8 mouse cellular contexts compared by ENCODE assay signal in genomic region chr4:77558404-77559202, GRCm38 (mm10).
DNase-seq lines count a peak whose midpoint lies in the region; ATAC-seq and TF ChIP-seq lines count a peak whose summit lies in the region.

No protein-coding gene starts in this region.

- no peaks in the 10 kb centered on the region for H3K27me3 ChIP-seq in intestine, postnatal 0 days (replicated peaks; ENCODE audit: control insufficient read depth, insufficient read depth, low read length)
- no peaks in the 10 kb centered on the region for H3K27me3 ChIP-seq in intestine, embryonic 16.5 days (replicated peaks; ENCODE audit: control insufficient read depth, insufficient read depth, low read length)
- no peaks in the 10 kb centered on the region for H3K27me3 ChIP-seq in MEL (ENCODE audit: control insufficient read depth in 1 of 2, insufficient read depth in 2 of 2, low read length in 2 of 2)
- H3K27me3 ChIP-seq in neural tube, embryonic 11.5 days (ENCODE audit: control insufficient read depth, insufficient read depth, low read length) = no peaks in the 10 kb centered on the region

- H3K9ac ChIP-seq in intestine, postnatal 0 days (ENCODE audit: low read depth, low read length) = no peak overlapping the region
- H3K9ac ChIP-seq in intestine, embryonic 16.5 days (ENCODE audit: low read depth, low read length) = no peak overlapping the region
- H3K9ac ChIP-seq in MEL (ENCODE audit: control insufficient read depth, low read depth, low read length, poor library complexity, severe bottlenecking) = no peak overlapping the region
- H3K9ac ChIP-seq in neural tube, embryonic 11.5 days (ENCODE audit: low read length) = no peak overlapping the region

- TF ChIP-seq RAD21 in MEL (IDR thresholded peaks at IDR 0.05; ENCODE audit: low read depth, low read length) = peak; percentile 73

- no peak overlapping the region for H3K4me3 ChIP-seq in intestine, postnatal 0 days (ENCODE audit: low read depth, low read length)
- H3K4me3 ChIP-seq in intestine, embryonic 16.5 days (ENCODE audit: low read length) = no peak overlapping the region
- H3K4me3 ChIP-seq in MEL (ENCODE audit: control insufficient read depth in 1 of 2, insufficient read depth in 1 of 2, low read depth in 2 of 2, low read length in 2 of 2) = no peak overlapping the region
- no peak overlapping the region for H3K4me3 ChIP-seq in neural tube, embryonic 11.5 days (ENCODE audit: low read depth, low read length)

- TF ChIP-seq POLR2A in MEL (IDR thresholded peaks at IDR 0.05; ENCODE audit: control insufficient read depth in 1 of 2, insufficient read depth in 1 of 2, low read depth in 1 of 2, low read length in 2 of 2, poor library complexity in 1 of 2) = no peak

- TF ChIP-seq CTCF in intestine, postnatal 0 days (IDR thresholded peaks at IDR 0.05; ENCODE audit: low read depth) = peak; percentile 89
- peak; percentile 60 to 78 (median 71) for TF ChIP-seq CTCF in MEL (IDR thresholded peaks at IDR 0.05 in 2 of 3, conservative IDR thresholded peaks at IDR 0.05 in 1 of 3; ENCODE audit: control insufficient read depth in 1 of 3, insufficient read depth in 1 of 3, low read depth in 2 of 3, low read length in 3 of 3, poor library complexity in 1 of 3, severe bottlenecking in 1 of 3)

- no peaks in the 10 kb centered on the region for H3K36me3 ChIP-seq in intestine, postnatal 0 days (ENCODE audit: control insufficient read depth, insufficient read depth)
- no peaks in the 10 kb centered on the region for H3K36me3 ChIP-seq in intestine, embryonic 16.5 days (ENCODE audit: control insufficient read depth, insufficient read depth, low read length)
- H3K36me3 ChIP-seq in MEL (ENCODE audit: control insufficient read depth in 1 of 2, insufficient read depth in 2 of 2, low read length in 2 of 2) = no peaks in the 10 kb centered on the region
- H3K36me3 ChIP-seq in neural tube, embryonic 11.5 days (ENCODE audit: control insufficient read depth, insufficient read depth, low read length) = no peaks in the 10 kb centered on the region

- H3K27ac ChIP-seq in intestine, postnatal 0 days (ENCODE audit: low read depth, low read length) = no peak overlapping the region
- H3K27ac ChIP-seq in intestine, embryonic 16.5 days (ENCODE audit: low read length) = no peak overlapping the region
- H3K27ac ChIP-seq in MEL (ENCODE audit: control insufficient read depth, low read depth, low read length) = no peak overlapping the region
- no peak overlapping the region for H3K27ac ChIP-seq in neural tube, embryonic 11.5 days (ENCODE audit: low read depth, low read length)

- H3K4me2 ChIP-seq in intestine, postnatal 0 days (replicated peaks; ENCODE audit: low read depth) = no peak overlapping the region
- no peak overlapping the region for H3K4me2 ChIP-seq in intestine, embryonic 16.5 days (ENCODE audit: low read depth, low read length)
- no peak overlapping the region for H3K4me2 ChIP-seq in neural tube, embryonic 11.5 days (ENCODE audit: low read depth)

- DNase-seq in MEL (ENCODE audit: low read depth, low spot score) = peak; percentile 38
- DNase-seq in cerebellum, adult 9-11 months = peak; percentile 23
- peak; percentile 28 to 76 for DNase-seq in frontal cortex, postnatal 36 days (ENCODE audit: low spot score in 2 of 2)
- peak; percentile 47 to 69 for DNase-seq in left cerebral cortex, adult 18-20 months (ENCODE audit: low spot score in 2 of 2)
- DNase-seq in neural tube, embryonic 11.5 days (ENCODE audit: low spot score) = peak; percentile 65

- TF ChIP-seq EP300 in MEL (IDR thresholded peaks at IDR 0.05; ENCODE audit: low read depth in 1 of 2, low read length in 2 of 2) = no peak

- 20% methylated on average over 14 of the region's 14 CpGs for WGBS in intestine, postnatal 0 days
- WGBS in intestine, embryonic 16.5 days = 22% methylated on average over 14 of the region's 14 CpGs
- 25% methylated on average over 14 of the region's 14 CpGs for WGBS in neural tube, embryonic 11.5 days

- no peaks in the 10 kb centered on the region for H3K79me2 ChIP-seq in MEL (ENCODE audit: control insufficient read depth, insufficient read depth, low read length, poor library complexity)

- H3K9me3 ChIP-seq in intestine, postnatal 0 days (ENCODE audit: control insufficient read depth) = no peaks in the 10 kb centered on the region
- H3K9me3 ChIP-seq in intestine, embryonic 16.5 days (ENCODE audit: control insufficient read depth, low read length) = no peaks in the 10 kb centered on the region
- H3K9me3 ChIP-seq in MEL (replicated peaks; ENCODE audit: insufficient read depth, low read length) = no peaks in the 10 kb centered on the region
- no peaks in the 10 kb centered on the region for H3K9me3 ChIP-seq in neural tube, embryonic 11.5 days (ENCODE audit: control insufficient read depth, low read length)

- no peaks in the 10 kb centered on the region for H3K4me1 ChIP-seq in intestine, postnatal 0 days (replicated peaks; ENCODE audit: control insufficient read depth, insufficient read depth, low read length)
- H3K4me1 ChIP-seq in intestine, embryonic 16.5 days (ENCODE audit: control insufficient read depth, insufficient read depth, low read length) = no peaks in the 10 kb centered on the region
- no peaks in the 10 kb centered on the region for H3K4me1 ChIP-seq in MEL (ENCODE audit: control insufficient read depth in 1 of 2, insufficient read depth in 2 of 2, low read length in 2 of 2)
- H3K4me1 ChIP-seq in neural tube, embryonic 11.5 days (ENCODE audit: control insufficient read depth, insufficient read depth, low read length) = no peaks in the 10 kb centered on the region

- no peak for ATAC-seq in intestine, postnatal 0 days
- no peak for ATAC-seq in intestine, embryonic 16.5 days
- ATAC-seq in neural tube, embryonic 11.5 days (ENCODE audit: insufficient read depth, low FRiP score, low TSS enrichment) = peak; percentile 58
- no peak for ATAC-seq in erythroblast, adult 5-6 weeks (replicated peaks; ENCODE audit: low FRiP score, poor library complexity, severe bottlenecking)

TF ChIP-seq in MEL, 35 proteins besides CTCF, POLR2A, EP300 and RAD21:
- TF ChIP-seq MYB (IDR thresholded peaks at IDR 0.05; ENCODE audit: low read depth, low read length) (no peak), SMC3 (IDR thresholded peaks at IDR 0.05; ENCODE audit: low read depth, low read length) (peak; percentile 61), ZC3H11A (IDR thresholded peaks at IDR 0.05; ENCODE audit: low read depth, low read length) (peak; percentile 47)
